Mouse (Mus musculus) gastrocnemius, postnatal 10 days (tissue): ENCODE measurements at regions not wholly inside any gene's neighbourhood (a gene's known extent, or its start where the extent isn't known, plus 50 kb on each side); places are given as distances from the start of the nearest gene placed in this dataset.
"Not testable (repeated sequence)": the region's sequence is repeated elsewhere in the genome, so short reads cannot be mapped to it uniquely, and the experiment has no call there.

Experiments used
- DNase-seq: peaks from one replicate; pipeline ENCODE4 v3.0.0; 2021; ENCODE audit warnings: mixed read lengths

DNA sequence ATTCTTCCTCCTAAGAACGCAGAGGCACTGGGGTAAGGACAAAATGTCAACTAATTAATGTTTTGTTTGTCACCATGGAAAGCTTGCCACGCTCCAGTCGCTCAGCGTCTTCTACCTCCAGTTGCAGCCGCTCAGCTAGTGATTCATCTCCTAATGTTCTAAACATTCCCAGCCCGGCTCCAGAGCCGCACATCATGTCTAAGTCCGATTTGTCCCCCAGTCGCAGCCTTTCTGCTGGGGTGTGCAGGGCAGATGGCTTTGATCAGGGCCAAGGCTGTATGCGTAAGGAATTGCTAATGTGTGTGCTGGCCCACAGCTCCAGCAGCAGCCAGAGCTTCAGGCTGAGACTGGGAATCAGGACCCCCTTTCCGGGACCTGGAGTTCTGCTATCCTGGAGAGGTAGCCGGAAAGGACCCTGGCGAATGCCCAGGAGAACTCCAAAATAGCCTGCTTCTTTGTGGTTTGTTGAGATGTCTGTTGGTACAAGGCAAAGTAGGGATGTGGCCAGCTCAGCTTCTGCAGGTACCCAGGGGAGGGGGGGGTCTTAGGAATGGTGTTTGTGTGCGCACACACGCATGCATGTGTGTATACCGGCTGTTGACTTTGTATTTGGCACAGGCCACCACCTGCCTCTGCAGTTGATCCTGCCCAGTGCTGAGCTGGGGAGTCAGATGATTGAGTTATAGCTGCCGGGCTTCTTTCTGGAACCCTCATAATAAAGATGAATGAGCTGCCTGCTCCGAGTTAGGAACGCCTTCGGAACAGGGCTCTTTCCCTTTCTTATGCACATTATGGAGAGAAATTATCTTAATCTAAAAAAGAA, 143.0 kb upstream of the Kcng1 start:
- DNase-seq: no peak

GRCm38 (mm10) chr2:168423551-168423950, 142.0 kb upstream of the Kcng1 start:
- no peak for DNase-seq

- peak; percentile 20 for DNase-seq
Measured at GRCm38 (mm10) chr2:168415140-168415539, 133.6 kb upstream of the Kcng1 start.

GRCm38 (mm10) chr2:168414110-168414872, 132.8 kb upstream of the Kcng1 start:
- no peak for DNase-seq

- no peak for DNase-seq
Measured at GRCm38 (mm10) chr2:168412853-168413252, 131.3 kb upstream of the Kcng1 start.

DNA sequence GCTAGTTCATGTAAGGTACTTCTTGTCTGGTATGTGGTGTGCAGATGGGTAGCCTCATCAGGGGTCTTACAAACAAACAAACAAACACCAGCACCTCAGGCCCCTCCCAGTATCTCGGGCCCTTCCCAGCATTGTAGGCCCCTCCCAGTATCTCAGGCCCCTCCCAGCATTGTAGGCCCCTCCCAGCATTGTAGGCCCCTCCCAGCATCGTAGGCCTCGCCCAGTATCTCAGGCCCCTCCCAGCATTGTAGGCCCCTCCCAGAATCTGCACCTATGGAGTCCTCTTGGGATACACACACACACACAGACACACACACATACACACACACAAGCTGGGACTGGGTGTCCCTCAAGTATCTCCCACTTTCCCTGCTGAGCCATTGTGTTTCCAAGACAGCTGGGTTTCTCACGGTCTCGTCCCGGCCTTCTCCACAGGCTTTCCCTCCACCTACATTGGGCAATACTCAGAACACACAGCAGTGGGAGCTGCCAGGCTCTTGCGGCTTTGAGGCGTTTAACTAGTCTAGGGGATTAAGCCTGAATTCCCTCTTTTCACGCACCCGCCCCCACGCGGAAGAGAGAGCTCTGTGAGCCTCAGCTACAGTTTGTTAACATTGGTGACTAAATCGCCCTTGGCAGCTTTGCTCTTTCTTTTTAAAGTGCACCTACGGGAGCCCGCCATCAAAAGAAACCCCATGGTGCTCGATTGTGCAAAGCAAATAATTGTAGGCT, 121.4 kb upstream of the Kcng1 start:
- DNase-seq: no peak

GRCm38 (mm10) chr2:168399088-168399709, 117.7 kb upstream of the Kcng1 start:
- DNase-seq: no peak

DNA sequence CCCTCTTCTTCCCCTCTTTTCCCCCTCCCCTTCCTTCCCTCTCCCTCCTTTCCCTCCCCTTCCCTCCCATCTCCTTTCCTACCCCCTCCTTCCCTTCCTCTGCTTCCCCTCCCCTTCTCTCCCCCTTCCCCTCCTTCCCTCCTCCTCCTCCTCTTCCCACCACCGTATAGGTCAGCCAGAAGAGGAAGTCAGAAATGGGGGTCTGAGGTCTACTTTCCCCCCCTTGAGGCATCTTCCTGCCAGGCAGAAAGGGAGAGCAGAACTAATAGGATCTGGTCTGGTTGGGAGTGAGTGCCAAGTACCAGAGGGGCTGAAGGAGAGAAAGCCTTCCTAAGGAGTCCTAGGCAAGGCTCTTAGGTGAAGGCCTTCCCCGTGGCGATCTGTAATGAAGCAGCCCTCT, 114.8 kb upstream of the Kcng1 start:
- no peak for DNase-seq

- DNase-seq: no peak
Measured at GRCm38 (mm10) chr2:168393341-168393740, 111.8 kb upstream of the Kcng1 start.

DNA sequence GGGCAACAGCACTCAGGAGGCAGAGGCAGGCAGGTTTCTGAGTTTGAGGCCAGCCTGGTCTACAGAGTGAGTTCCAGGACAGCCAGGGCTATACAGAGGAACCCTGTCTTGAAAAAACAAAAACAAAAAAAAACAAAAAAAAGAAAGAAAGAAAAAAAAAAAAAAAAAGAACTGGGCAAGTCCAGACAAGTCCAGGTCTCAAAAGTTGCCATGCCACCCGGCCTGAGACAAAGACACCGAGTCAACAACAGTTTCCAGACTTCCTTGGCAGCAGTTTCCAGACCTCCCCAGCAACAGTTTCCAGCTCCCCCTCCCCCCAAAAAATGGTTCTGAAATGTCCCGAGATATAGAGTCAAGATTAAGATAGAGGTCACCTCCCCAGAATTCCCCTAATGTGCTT, 110.6 kb upstream of the Kcng1 start:
- not testable (repeated sequence) for DNase-seq

DNA sequence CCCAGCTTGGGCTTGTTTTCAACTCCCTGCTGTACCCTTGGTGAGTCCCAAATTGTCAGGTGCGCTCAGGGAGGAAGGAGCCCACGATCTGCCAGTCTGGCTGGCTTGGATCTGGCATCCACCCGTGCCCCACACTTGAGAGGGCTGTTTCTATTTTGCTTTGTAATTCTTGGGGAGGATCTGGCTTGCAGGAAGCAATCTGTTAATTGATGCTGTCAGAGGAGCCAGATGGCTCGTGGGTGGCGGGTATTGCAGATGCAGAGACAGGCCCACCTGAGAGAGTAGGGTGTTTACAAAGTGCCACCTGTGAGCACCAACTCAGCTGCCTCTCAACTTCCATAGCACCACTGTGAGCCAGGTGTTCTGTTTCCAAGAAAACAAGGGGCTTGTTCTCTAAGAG, 99.1 kb upstream of the Kcng1 start:
- DNase-seq: no peak

DNA sequence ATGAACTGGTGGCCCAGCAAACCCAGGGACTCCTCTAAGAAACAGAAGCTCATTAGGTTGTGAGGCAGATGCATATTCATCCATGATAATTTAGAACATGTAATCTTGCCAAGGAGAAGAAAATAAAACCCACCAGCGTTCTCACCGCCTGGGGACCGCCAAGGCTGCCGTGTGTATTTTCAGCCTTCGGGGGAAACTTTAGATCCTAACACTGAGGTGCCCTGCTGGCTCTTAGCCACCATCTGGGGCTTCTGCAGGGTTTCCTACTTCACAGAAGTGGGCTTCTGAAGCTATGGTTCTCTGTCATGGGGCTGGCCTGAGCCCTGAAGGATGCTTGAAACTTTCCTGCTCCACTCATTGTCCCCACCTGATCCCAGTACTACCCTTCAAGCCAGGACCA, 90.8 kb upstream of the Kcng1 start:
- no peak for DNase-seq

DNA sequence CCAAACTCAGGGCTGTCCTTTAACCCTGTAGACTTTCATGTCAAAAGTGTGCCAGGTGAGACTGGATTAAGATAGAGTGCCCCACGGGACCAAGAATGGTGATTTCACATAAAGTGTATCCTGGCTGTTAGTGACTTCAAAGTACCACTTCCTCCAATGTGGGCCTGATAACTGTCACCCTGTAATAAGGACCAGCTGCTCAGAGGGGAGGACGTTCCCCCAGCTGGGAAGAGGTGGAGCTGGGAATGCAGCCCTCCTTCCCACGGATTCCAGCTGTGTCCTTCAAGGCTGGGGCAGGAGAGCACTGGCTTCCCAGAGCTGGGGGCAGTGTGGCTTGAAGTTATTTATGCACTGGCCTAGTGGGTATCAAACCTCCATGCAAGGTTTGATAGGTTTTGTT, 89.7 kb upstream of the Kcng1 start:
- DNase-seq: no peak

GRCm38 (mm10) chr2:168359200-168359599, 77.7 kb upstream of the Kcng1 start:
- no peak for DNase-seq

DNA sequence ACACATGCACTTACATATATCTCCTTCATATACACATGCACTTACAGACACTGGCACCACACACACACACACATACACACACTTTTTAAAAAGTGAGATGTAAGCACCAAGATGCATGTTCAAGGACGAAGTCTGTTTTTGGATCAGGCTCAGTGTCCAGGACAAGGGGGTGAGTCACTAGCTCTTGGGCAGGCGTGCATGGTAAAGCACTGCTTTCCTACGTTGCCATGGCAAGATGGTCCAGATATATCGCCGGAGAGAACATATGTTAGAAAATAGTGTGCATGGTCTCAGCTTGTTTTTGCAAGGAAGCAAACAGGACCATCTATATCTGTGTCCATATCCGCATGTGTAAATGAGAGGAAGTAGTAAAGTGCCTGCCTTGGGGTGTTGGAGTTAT, 77.0 kb upstream of the Kcng1 start:
- DNase-seq: no peak

DNA sequence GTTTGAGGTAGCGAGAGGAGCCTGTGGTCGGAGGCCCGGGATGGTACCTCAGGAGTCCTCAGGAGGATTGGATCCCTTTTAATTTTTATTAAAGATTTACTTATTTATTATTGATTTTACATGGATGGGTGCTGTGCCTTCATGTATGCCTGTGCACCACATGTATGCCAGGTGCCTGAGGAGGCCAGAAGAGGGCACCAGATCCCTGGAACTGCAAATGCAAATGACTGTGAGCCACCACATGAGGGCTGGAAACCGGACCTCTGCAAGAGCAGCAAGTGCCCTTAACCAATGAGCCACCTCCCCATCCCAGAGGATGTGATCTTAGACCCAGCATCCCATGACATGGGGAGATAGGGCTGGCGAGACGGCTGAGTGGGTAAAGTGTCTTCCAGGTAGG, 76.3 kb upstream of the Kcng1 start:
- DNase-seq: no peak

GRCm38 (mm10) chr2:168354397-168354796, 72.9 kb upstream of the Kcng1 start:
- DNase-seq: no peak

DNA sequence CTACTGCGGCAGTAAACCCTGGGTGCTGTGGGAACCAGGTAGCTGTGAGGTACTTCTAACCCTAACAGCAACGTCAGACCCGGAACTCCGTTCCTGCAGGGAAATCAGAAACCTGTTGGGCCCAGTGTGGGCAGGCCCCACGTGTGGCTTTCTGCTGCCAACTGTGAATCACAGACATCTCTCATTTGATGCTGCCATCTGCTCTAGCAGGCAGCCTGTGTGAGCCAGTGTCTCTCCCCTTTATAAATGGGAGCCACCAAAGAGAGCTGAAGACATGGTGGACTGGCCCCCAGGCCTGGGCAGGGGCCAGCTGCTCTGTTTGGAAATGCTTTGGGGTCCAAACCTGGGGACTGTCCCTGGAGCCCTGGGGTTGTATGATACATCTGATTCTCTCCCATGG, 71.1 kb upstream of the Kcng1 start:
- no peak for DNase-seq

- no peak for DNase-seq
Measured at GRCm38 (mm10) chr2:168352194-168352593, 70.7 kb upstream of the Kcng1 start.

DNA sequence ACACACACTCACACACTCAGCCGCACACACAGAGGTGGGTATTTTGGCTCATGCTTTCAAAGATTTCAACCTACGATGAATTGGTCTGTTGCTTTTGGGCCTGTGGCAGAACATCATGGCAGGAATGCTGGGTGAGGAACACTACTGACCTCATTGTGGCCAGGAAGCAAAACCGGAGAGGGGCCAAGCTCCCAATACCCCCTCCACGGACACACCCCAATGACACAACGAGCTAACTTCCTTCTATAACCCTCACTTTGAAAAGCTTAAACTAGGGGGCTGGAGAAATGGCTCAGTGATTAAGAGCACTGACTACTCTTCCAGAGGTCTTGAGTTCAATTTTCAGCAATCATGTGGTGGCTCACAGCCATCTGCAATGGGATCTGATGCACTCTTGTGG, 63.8 kb upstream of the Kcng1 start:
- DNase-seq: no peak

DNA sequence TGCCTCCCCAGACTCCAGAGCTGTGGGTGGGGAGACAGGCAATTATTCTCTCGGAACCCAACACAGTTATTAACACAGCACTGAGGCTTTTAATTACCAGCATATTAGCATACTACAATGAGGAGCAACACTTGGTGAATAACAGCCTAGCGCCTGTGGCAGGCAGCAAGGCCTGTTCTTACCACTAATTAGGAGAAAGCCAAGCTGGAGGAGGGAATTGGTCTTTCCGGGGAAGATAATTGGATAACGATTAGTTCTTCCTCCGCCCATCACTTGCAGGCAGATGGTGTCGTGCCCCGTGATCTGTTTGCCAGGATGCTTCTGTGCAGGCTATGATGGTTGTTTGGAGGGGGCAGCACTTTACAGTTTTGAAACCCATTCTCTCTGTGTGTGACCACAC, 62.2 kb upstream of the Kcng1 start:
- no peak for DNase-seq

- DNase-seq: no peak
Measured at GRCm38 (mm10) chr2:168338819-168339218, 57.3 kb upstream of the Kcng1 start.

DNA sequence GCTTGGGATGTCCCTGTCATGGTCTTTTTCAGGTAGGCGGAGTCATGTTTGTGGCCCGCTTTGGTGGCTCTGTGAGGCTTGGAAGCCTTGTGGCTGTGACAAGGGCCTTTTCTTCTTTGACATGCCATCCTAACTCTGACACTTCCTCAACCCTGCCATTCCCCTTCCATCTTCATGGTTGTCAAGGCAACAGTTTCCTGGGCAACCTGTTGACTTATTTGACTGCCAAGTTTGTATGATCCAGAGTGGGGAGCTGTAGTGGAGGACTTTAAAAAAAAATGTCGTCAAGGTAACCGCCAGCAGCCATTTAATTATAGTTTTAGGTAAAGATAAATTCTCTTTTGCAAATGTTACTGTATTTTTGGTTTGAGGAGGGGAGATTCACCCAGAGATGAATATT, 56.8 kb upstream of the Kcng1 start:
- DNase-seq: no peak
